Mouse (Mus musculus) limb, embryonic 14.5 days (tissue): ENCODE measurements around the gene Cir1. TPM values are rescaled to one million over a fixed set of nuclear protein-coding genes. Genes with fewer than 3 reads are reported as not detected.

Source experiments
- ATAC-seq: fragments of 200-750 bp; cut with Nextera tagmentation; 2 replicates; pipeline ENCODE4 v1.8.0; 2017; ENCODE audit warnings: low read depth, moderate number of reproducible peaks, moderate TSS enrichment; ENCODE audit not compliant: low FRiP score
- DNase-seq: peaks from one replicate; pipeline ENCODE4 v3.0.0-alpha.2; 2015; ENCODE audit warnings: low spot score
- H3K27ac ChIP-seq: fragments of 300-500 bp; sonication (generic); replicated peaks from 2 replicates; pipeline ENCODE4 v1.5.1; 2014; ENCODE audit warnings: low read depth, mild to moderate bottlenecking, low read length, moderate library complexity, mixed read lengths
- H3K27me3 ChIP-seq: fragments of 300-500 bp; sonication (generic); 2 replicates; pipeline ENCODE4 v1.6.1; 2014; ENCODE audit warnings: low read length, mixed read lengths; ENCODE audit not compliant: control insufficient read depth, insufficient read depth
- H3K36me3 ChIP-seq: fragments of 300-500 bp; sonication (generic); 2 replicates; pipeline ENCODE4 v1.6.1; 2014; ENCODE audit warnings: mild to moderate bottlenecking, low read length, moderate library complexity, mixed read lengths; ENCODE audit not compliant: control insufficient read depth, insufficient read depth
- H3K4me1 ChIP-seq: fragments of 300-500 bp; sonication (generic); 2 replicates; pipeline ENCODE4 v1.6.1; 2014; ENCODE audit warnings: antibody characterized with exemption, low read length, mixed read lengths; ENCODE audit not compliant: control insufficient read depth, insufficient read depth
- H3K4me2 ChIP-seq: fragments of 300-500 bp; sonication (generic); replicated peaks from 2 replicates; pipeline ENCODE4 v1.6.1; 2014; ENCODE audit warnings: low read depth, mild to moderate bottlenecking, low read length, moderate library complexity; ENCODE audit not compliant: severe bottlenecking
- H3K4me3 ChIP-seq: fragments of 300-500 bp; sonication (generic); replicated peaks from 2 replicates; pipeline ENCODE4 v1.5.1; 2014; ENCODE audit warnings: low read length
- H3K9ac ChIP-seq: fragments of 300-500 bp; sonication (generic); 2 replicates; pipeline ENCODE4 v1.6.1; 2014; ENCODE audit warnings: mild to moderate bottlenecking, low read depth, low read length, moderate library complexity; ENCODE audit not compliant: severe bottlenecking
- H3K9me3 ChIP-seq: fragments of 300-500 bp; sonication (generic); 2 replicates; pipeline ENCODE4 v1.6.1; 2016; ENCODE audit warnings: low read length; ENCODE audit not compliant: control insufficient read depth
- POLR2A ChIP-seq: fragments of 200-500 bp; IDR thresholded peaks from 2 replicates; pipeline ENCODE4 v1.8.0; 2012; ENCODE audit warnings: inconsistent platforms, mild to moderate bottlenecking, moderate library complexity, borderline replicate concordance; ENCODE audit not compliant: insufficient read depth, insufficient read length; ENCODE audit errors: extremely low read depth
- WGBS: fragments of 180-500 bp; shearing (Covaris S2); extraction: QIAGEN DNeasy Blood & Tissue Kit; methylation state at CpG from one replicate; pipeline ENCODE4 v1.1.7; 2014; 5-methylcytosine and 5-hydroxymethylcytosine counted together
- polyA plus RNA-seq, 2 experiments: library from polyadenylated mRNA; depleted of rRNA in 1 of 2; stranded (reverse) in 1 of 2; unstranded in 1 of 2; fragments of >200 nt; fragmentation: Nextera tagmentation in 1 of 2; extraction: Ambion mirVana in 1 of 2; gene quantifications; 2 replicates each; pipeline versions ENCODE4 v1.2.1 to v1.2.3; 2012 to 2014

The Cir1 gene
- polyA plus RNA-seq, 2 experiments, result 22.1 to 25.2 TPM

- DNase-seq, result no peak
- Histone ChIP-seq H3K4me1 (peaks cover 38% of the 10 kb centered on the region), H3K36me3 (no peaks in the 10 kb centered on the region), H3K4me3 (peak overlapping the region; percentile 47), H3K4me2 (peak overlapping the region; percentile 75), H3K27me3 (peaks cover 82% of the 10 kb centered on the region), H3K9me3 (no peaks in the 10 kb centered on the region), H3K9ac (peak overlapping the region; percentile 51), H3K27ac (no peak overlapping the region)
- ATAC-seq, result no peak
- WGBS, result under 1% methylated on average over 77 of the region's 88 CpGs
- no peak for TF ChIP-seq POLR2A
Measured at GRCm38 (mm10) chr2:73274119-73274920, 38.2 kb downstream of the Cir1 start.

GRCm38 (mm10) chr2:73273249-73274118, 39.0 kb downstream of the Cir1 start:
- H3K27ac ChIP-seq, result no peak overlapping the region
- ATAC-seq, result no peak
- H3K9ac ChIP-seq, result peak overlapping the region; percentile 51
- peaks cover 80% of the 10 kb centered on the region for H3K27me3 ChIP-seq
- no peaks in the 10 kb centered on the region for H3K9me3 ChIP-seq
- under 1% methylated on average over 84 of the region's 110 CpGs for WGBS
- TF ChIP-seq POLR2A, result no peak
- peak overlapping the region; percentile 75 for H3K4me2 ChIP-seq
- DNase-seq, result no peak
- H3K4me1 ChIP-seq, result peaks cover 31% of the 10 kb centered on the region
- H3K36me3 ChIP-seq, result no peaks in the 10 kb centered on the region
- H3K4me3 ChIP-seq, result peak overlapping the region; percentile 47

- Histone ChIP-seq H3K27me3 (peaks cover 81% of the 10 kb centered on the region), H3K4me2 (peak overlapping the region; percentile 75), H3K9ac (peak overlapping the region; percentile 51), H3K4me3 (peak overlapping the region; percentile 47), H3K36me3 (no peaks in the 10 kb centered on the region), H3K4me1 (peaks cover 29% of the 10 kb centered on the region), H3K27ac (no peak overlapping the region), H3K9me3 (no peaks in the 10 kb centered on the region)
- no peak for TF ChIP-seq POLR2A
- ATAC-seq (no peak), DNase-seq (no peak)
- WGBS, result under 1% methylated on average over 50 of the region's 55 CpGs
Measured at GRCm38 (mm10) chr2:73272351-73273248, 39.9 kb downstream of the Cir1 start.

GRCm38 (mm10) chr2:73271459-73272161, 40.9 kb downstream of the Cir1 start, which contains the start of gene Sp9:
Gene Sp9 (plus strand): TSS chr2:73271925.
- Histone ChIP-seq H3K36me3 (no peaks in the 10 kb centered on the region), H3K4me1 (peaks cover 27% of the 10 kb centered on the region), H3K4me2 (peak within 1 kb of the TSS; percentile 75), H3K27ac (no peak within 1 kb of the TSS), H3K9me3 (no peaks in the 10 kb centered on the region), H3K4me3 (peak within 1 kb of the TSS; percentile 47), H3K27me3 (peaks cover 87% of the 10 kb centered on the region), H3K9ac (peak within 1 kb of the TSS; percentile 51)
- WGBS, result under 1% methylated on average over 46 of the region's 48 CpGs
- ATAC-seq (peak; percentile 86), DNase-seq (peak; percentile 82)
- no peak for TF ChIP-seq POLR2A
